ENCODE assay signal across 19 mouse cellular contexts in genomic region chr17:24507806-24508460, GRCm38 (mm10). TPM values are rescaled to one million over a fixed set of nuclear protein-coding genes. Genes with fewer than 3 reads are reported as not detected.
DNase-seq lines count a peak whose midpoint lies in the region; ATAC-seq and TF ChIP-seq lines count a peak whose summit lies in the region.
"Had no signal": no experiment of that assay in that cellular context is flagged by ENCODE, and none has a peak within 500 bp of the region (broad histone marks: within the 10 kb centered on the region; RNA-seq: fewer than 3 reads in every experiment).

No protein-coding gene starts in this region.

- no peak overlapping the region for H3K4me2 ChIP-seq in hindbrain, postnatal 0 days (ENCODE audit: low read depth, low read length)
- no peak overlapping the region for H3K4me2 ChIP-seq in hindbrain, embryonic 11.5 days (replicated peaks; ENCODE audit: low read depth, low read length)
- no peak overlapping the region for H3K4me2 ChIP-seq in neural tube, embryonic 13.5 days
- no peak overlapping the region for H3K4me2 ChIP-seq in neural tube, embryonic 15.5 days

- WGBS in hindbrain, postnatal 0 days: 69% methylated on average over 12 of the region's 12 CpGs
- 79% methylated on average over 12 of the region's 12 CpGs for WGBS in hindbrain, embryonic 11.5 days
- WGBS in neural tube, embryonic 13.5 days: 82% methylated on average over 12 of the region's 12 CpGs
- WGBS in neural tube, embryonic 15.5 days: 83% methylated on average over 12 of the region's 12 CpGs

- no peak for ATAC-seq in hindbrain, postnatal 0 days
- no peak for ATAC-seq in hindbrain, embryonic 11.5 days (ENCODE audit: low FRiP score)
- no peak for ATAC-seq in neural tube, embryonic 13.5 days (ENCODE audit: low read depth)
- no peak for ATAC-seq in neural tube, embryonic 15.5 days (ENCODE audit: low FRiP score)

- 0 out of 2 replicates have a peak, but pooled peaks cover 2% of the 10 kb centered on the region for H3K4me1 ChIP-seq in hindbrain, postnatal 0 days (ENCODE audit: insufficient read depth, low read length)
- no peaks in the 10 kb centered on the region for H3K4me1 ChIP-seq in hindbrain, embryonic 11.5 days (replicated peaks; ENCODE audit: control insufficient read depth, insufficient read depth, low read length)
- H3K4me1 ChIP-seq in neural tube, embryonic 13.5 days (replicated peaks): peaks cover 13% of the 10 kb centered on the region
- H3K4me1 ChIP-seq in neural tube, embryonic 15.5 days: peaks cover 4% of the 10 kb centered on the region

- peak; percentile 72 to 80 for DNase-seq in adrenal gland, adult (ENCODE audit: inconsistent age in 2 of 2, low spot score in 1 of 2)
- DNase-seq in adrenal gland, adult 18-20 months (ENCODE audit: low spot score in 2 of 2): no peak
- no peak for DNase-seq in hindbrain, postnatal 0 days (ENCODE audit: low spot score)
- DNase-seq in hindbrain, embryonic 11.5 days (ENCODE audit: low spot score): no peak
- no peak for DNase-seq in embryo, embryonic 11 days
- no peak for DNase-seq in heart, adult 11 months
- DNase-seq: heart, adult 2 months; layer of hippocampus, postnatal 36 days; lung, adult 2 months; lung, postnatal 36 days; right cerebral cortex, adult 18-20 months; thymus, postnatal 36 days had no signal

- H3K9ac ChIP-seq in hindbrain, postnatal 0 days (replicated peaks; ENCODE audit: low read length): no peak overlapping the region
- no peak overlapping the region for H3K9ac ChIP-seq in hindbrain, embryonic 11.5 days (ENCODE audit: low read depth, low read length)
- H3K9ac ChIP-seq in neural tube, embryonic 13.5 days: 0 out of 2 replicates have a peak overlapping the region, but pooled peaks have one; percentile 3
- H3K9ac ChIP-seq in neural tube, embryonic 15.5 days (replicated peaks): no peak overlapping the region
- H3K9ac ChIP-seq: heart, embryonic 15.5 days had no signal

- H3K4me3 ChIP-seq in hindbrain, postnatal 0 days (ENCODE audit: low read length): no peak overlapping the region
- no peak overlapping the region for H3K4me3 ChIP-seq in hindbrain, embryonic 11.5 days (ENCODE audit: low read depth, low read length)
- no peak overlapping the region for H3K4me3 ChIP-seq in neural tube, embryonic 13.5 days
- H3K4me3 ChIP-seq in neural tube, embryonic 15.5 days (replicated peaks): no peak overlapping the region
- H3K4me3 ChIP-seq: heart, adult 2 months; heart, embryonic 15.5 days had no signal

- H3K27me3 ChIP-seq in hindbrain, postnatal 0 days (ENCODE audit: insufficient read depth, low read length): no peaks in the 10 kb centered on the region
- no peaks in the 10 kb centered on the region for H3K27me3 ChIP-seq in hindbrain, embryonic 11.5 days (ENCODE audit: control insufficient read depth, insufficient read depth, low read length)
- no peaks in the 10 kb centered on the region for H3K27me3 ChIP-seq in neural tube, embryonic 13.5 days
- H3K27me3 ChIP-seq in neural tube, embryonic 15.5 days (replicated peaks): no peaks in the 10 kb centered on the region

- TF ChIP-seq CTCF in hindbrain, postnatal 0 days (IDR thresholded peaks at IDR 0.05; ENCODE audit: low read depth): no peak

- H3K36me3 ChIP-seq in hindbrain, postnatal 0 days (ENCODE audit: insufficient read depth, low read length): peaks cover 54% of the 10 kb centered on the region
- peaks cover 14% of the 10 kb centered on the region; the same call in 1 of the 2 replicates for H3K36me3 ChIP-seq in hindbrain, embryonic 11.5 days (ENCODE audit: control insufficient read depth, insufficient read depth, low read length)
- H3K36me3 ChIP-seq in neural tube, embryonic 13.5 days: peaks cover 97% of the 10 kb centered on the region
- H3K36me3 ChIP-seq in neural tube, embryonic 15.5 days: peaks cover 89% of the 10 kb centered on the region

- H3K27ac ChIP-seq in hindbrain, postnatal 0 days: peak overlapping the region; percentile 12; the same call in 1 of the 2 replicates
- no peak overlapping the region for H3K27ac ChIP-seq in hindbrain, embryonic 11.5 days (ENCODE audit: low read depth, low read length)
- H3K27ac ChIP-seq in neural tube, embryonic 13.5 days (replicated peaks): no peak overlapping the region
- H3K27ac ChIP-seq in neural tube, embryonic 15.5 days (replicated peaks): no peak overlapping the region
- H3K27ac ChIP-seq: heart, adult 2 months; heart, embryonic 15.5 days had no signal

- H3K9me3 ChIP-seq in hindbrain, postnatal 0 days (ENCODE audit: low read length): no peaks in the 10 kb centered on the region
- H3K9me3 ChIP-seq in hindbrain, embryonic 11.5 days (ENCODE audit: control insufficient read depth, low read length): no peaks in the 10 kb centered on the region
- H3K9me3 ChIP-seq in neural tube, embryonic 13.5 days: no peaks in the 10 kb centered on the region
- H3K9me3 ChIP-seq in neural tube, embryonic 15.5 days (replicated peaks): no peaks in the 10 kb centered on the region
- H3K9me3 ChIP-seq: heart, embryonic 15.5 days had no signal

RNA-seq across cellular contexts. Expression of gene Caskin1, which starts 19.5 kb away (rescaled TPM):
- total RNA-seq in adrenal gland, adult 18-20 months (2021): 10 to 100 TPM; 16.0 to 31.5 TPM
- total RNA-seq in hindbrain, postnatal 0 days (2014; rRNA removed): 152 and 163 TPM in 2 replicates
- polyA plus RNA-seq in hindbrain, postnatal 0 days (2015; fragmentation: Nextera tagmentation; extraction: Ambion mirVana): 42.1 and 43.7 TPM in 2 replicates
- polyA plus RNA-seq in hindbrain, embryonic 11.5 days (2014; fragmentation: Nextera tagmentation; extraction: Ambion mirVana): 6.4 and 9.2 TPM in 2 replicates
- polyA plus RNA-seq in neural tube, embryonic 13.5 days (2015; fragmentation: Nextera tagmentation; extraction: Ambion mirVana): 35.0 and 35.3 TPM in 2 replicates
- 42.7 and 53.4 TPM in 2 replicates for polyA plus RNA-seq in neural tube, embryonic 15.5 days (2015; fragmentation: Nextera tagmentation; extraction: Ambion mirVana)
- total RNA-seq: hematopoietic stem cell, adult 5-6 weeks; megakaryocyte-erythroid progenitor cell, adult 5-6 weeks had no signal

RNA-seq across cellular contexts. Expression of gene Traf7, which starts 19.8 kb away (rescaled TPM):
- total RNA-seq in adrenal gland, adult 18-20 months (2021): 100 to 1,000 TPM; 101 to 105 TPM
- 159 and 165 TPM in 2 replicates for total RNA-seq in hindbrain, postnatal 0 days (2014; rRNA removed)
- 64.0 and 66.1 TPM in 2 replicates for polyA plus RNA-seq in hindbrain, postnatal 0 days (2015; fragmentation: Nextera tagmentation; extraction: Ambion mirVana)
- polyA plus RNA-seq in hindbrain, embryonic 11.5 days (2014; fragmentation: Nextera tagmentation; extraction: Ambion mirVana): 65.8 and 71.1 TPM in 2 replicates
- polyA plus RNA-seq in neural tube, embryonic 13.5 days (2015; fragmentation: Nextera tagmentation; extraction: Ambion mirVana): 70.1 and 82.9 TPM in 2 replicates
- 83.2 and 89.4 TPM in 2 replicates for polyA plus RNA-seq in neural tube, embryonic 15.5 days (2015; fragmentation: Nextera tagmentation; extraction: Ambion mirVana)

RNA-seq across cellular contexts. Expression of gene Rab26, which starts 26.1 kb away (rescaled TPM):
- 1 to 10 TPM; 1.5 to 2.0 TPM for total RNA-seq in adrenal gland, adult 18-20 months (2021)
- 2.7 and 4.0 TPM in 2 replicates for total RNA-seq in hindbrain, postnatal 0 days (2014; rRNA removed)
- polyA plus RNA-seq in hindbrain, postnatal 0 days (2015; fragmentation: Nextera tagmentation; extraction: Ambion mirVana): 10.6 and 14.7 TPM in 2 replicates
- 1.8 and 2.8 TPM in 2 replicates for polyA plus RNA-seq in hindbrain, embryonic 11.5 days (2014; fragmentation: Nextera tagmentation; extraction: Ambion mirVana)
- polyA plus RNA-seq in neural tube, embryonic 13.5 days (2015; fragmentation: Nextera tagmentation; extraction: Ambion mirVana): 1.5 and 1.6 TPM in 2 replicates
- 6.1 and 9.1 TPM in 2 replicates for polyA plus RNA-seq in neural tube, embryonic 15.5 days (2015; fragmentation: Nextera tagmentation; extraction: Ambion mirVana)
- total RNA-seq: hematopoietic stem cell, adult 5-6 weeks had no signal

RNA-seq across cellular contexts. Expression of gene Mlst8, which starts 29.1 kb away (rescaled TPM):
- 10 to 100 TPM; 24.6 to 26.5 TPM for total RNA-seq in adrenal gland, adult 18-20 months (2021)
- 45.9 and 55.3 TPM in 2 replicates for total RNA-seq in hindbrain, postnatal 0 days (2014; rRNA removed)
- 26.3 and 26.4 TPM in 2 replicates for polyA plus RNA-seq in hindbrain, postnatal 0 days (2015; fragmentation: Nextera tagmentation; extraction: Ambion mirVana)
- polyA plus RNA-seq in hindbrain, embryonic 11.5 days (2014; fragmentation: Nextera tagmentation; extraction: Ambion mirVana): 27.8 and 37.7 TPM in 2 replicates
- polyA plus RNA-seq in neural tube, embryonic 13.5 days (2015; fragmentation: Nextera tagmentation; extraction: Ambion mirVana): 35.7 and 36.2 TPM in 2 replicates
- polyA plus RNA-seq in neural tube, embryonic 15.5 days (2015; fragmentation: Nextera tagmentation; extraction: Ambion mirVana): 29.5 and 33.1 TPM in 2 replicates

RNA-seq across cellular contexts. Expression of gene Bricd5, which starts 34.2 kb away (rescaled TPM):
- under 1 TPM; 0.42 to 0.53 TPM for total RNA-seq in adrenal gland, adult 18-20 months (2021)
- total RNA-seq in hindbrain, postnatal 0 days (2014; rRNA removed): 0.47 and 4.0 TPM in 2 replicates
- polyA plus RNA-seq in hindbrain, postnatal 0 days (2015; fragmentation: Nextera tagmentation; extraction: Ambion mirVana): 1.3 and 1.4 TPM in 2 replicates
- polyA plus RNA-seq in hindbrain, embryonic 11.5 days (2014; fragmentation: Nextera tagmentation; extraction: Ambion mirVana): 0.86 and 1.8 TPM in 2 replicates
- polyA plus RNA-seq in neural tube, embryonic 13.5 days (2015; fragmentation: Nextera tagmentation; extraction: Ambion mirVana): not detected in 2 replicates
- polyA plus RNA-seq in neural tube, embryonic 15.5 days (2015; fragmentation: Nextera tagmentation; extraction: Ambion mirVana): 0.73 TPM in 1 of 2 replicates, not detected in the other
- total RNA-seq: heart, adult 2 months; liver, adult 2 months; megakaryocyte-erythroid progenitor cell, adult 5-6 weeks; midbrain, postnatal 0 days had no signal
- polyA plus RNA-seq: heart, adult 2 months had no signal

Comparison
In these comparisons a context has a peak if more than half of its experiments do, and no peak if none do; other contexts are left out.
1. DNase-seq: peak in adrenal gland, adult (2 of 2); none in adrenal gland, adult 18-20 months (0 of 2), hindbrain, postnatal 0 days (single experiment), hindbrain, embryonic 11.5 days (single experiment), embryo, embryonic 11 days (single experiment) and heart, adult 11 months (single experiment).